Mouse (Mus musculus): ENCODE measurements around the gene Rere. TPM values are rescaled to one million over a fixed set of nuclear protein-coding genes. Genes with fewer than 3 reads are reported as not detected.

Gene Rere
- polyA plus RNA-seq, 1 experiment from 2014 or later: 43.6 TPM

GRCm38 (mm10) chr4:150257252-150258204 lies 23.9 kb upstream of the Rere start:
- H3K4me3 ChIP-seq (replicated peaks): no peak overlapping the region
- no peaks in the 10 kb centered on the region for H3K27me3 ChIP-seq
- WGBS: 52% methylated on average over 20 of the region's 20 CpGs
- peak; percentile 63 for ATAC-seq
- H3K4me1 ChIP-seq (replicated peaks): peaks cover 41% of the 10 kb centered on the region
- no peaks in the 10 kb centered on the region for H3K36me3 ChIP-seq
- 0 out of 2 replicates have a peak overlapping the region, but pooled peaks have one; percentile 3 for H3K4me2 ChIP-seq (replicated peaks)
- H3K9me3 ChIP-seq: no peaks in the 10 kb centered on the region
- H3K27ac ChIP-seq: peak overlapping the region; percentile 79
- 0 out of 2 replicates have a peak overlapping the region, but pooled peaks have one; percentile 23 for H3K9ac ChIP-seq (replicated peaks)

GRCm38 (mm10) chr4:150258388-150258787 lies 23.1 kb upstream of the Rere start:
- ATAC-seq: no peak
- H3K9ac ChIP-seq (replicated peaks): 0 out of 2 replicates have a peak overlapping the region, but pooled peaks have one; percentile 42
- H3K27me3 ChIP-seq: no peaks in the 10 kb centered on the region
- peaks cover 41% of the 10 kb centered on the region for H3K4me1 ChIP-seq (replicated peaks)
- H3K9me3 ChIP-seq: no peaks in the 10 kb centered on the region
- H3K4me2 ChIP-seq (replicated peaks): 0 out of 2 replicates have a peak overlapping the region, but pooled peaks have one; percentile 3
- H3K27ac ChIP-seq: peak overlapping the region; percentile 79
- WGBS: 55% methylated on average over 14 of the region's 14 CpGs
- H3K36me3 ChIP-seq: no peaks in the 10 kb centered on the region
- H3K4me3 ChIP-seq (replicated peaks): no peak overlapping the region

DNA sequence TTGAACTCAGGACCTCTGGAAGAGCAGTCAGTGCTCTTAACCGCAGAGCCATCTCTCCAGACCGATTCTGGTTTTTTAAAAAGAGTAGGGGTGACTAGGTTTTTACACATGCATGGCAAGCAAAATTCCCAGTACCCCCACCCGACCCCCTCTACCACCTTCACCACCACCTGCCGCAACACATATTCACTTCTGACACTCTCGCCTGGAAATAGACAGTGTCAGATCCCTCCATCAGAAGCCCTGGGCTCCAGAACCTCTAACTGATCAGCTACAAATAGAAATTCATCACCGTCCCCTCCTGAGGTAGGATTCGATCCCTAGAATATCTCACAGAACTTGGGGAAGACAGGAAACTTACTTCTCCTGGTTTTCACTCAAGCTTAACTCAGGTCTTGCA lies 21.9 kb upstream of the Rere start:
- ATAC-seq: no peak
- H3K27ac ChIP-seq: peak overlapping the region; percentile 51; the same call in 1 of the 2 replicates
- H3K9ac ChIP-seq (replicated peaks): no peak overlapping the region
- no peak overlapping the region for H3K4me3 ChIP-seq (replicated peaks)
- peaks cover 38% of the 10 kb centered on the region for H3K4me1 ChIP-seq (replicated peaks)
- WGBS: 92% methylated on average over 7 of the region's 7 CpGs
- H3K27me3 ChIP-seq: no peaks in the 10 kb centered on the region
- no peaks in the 10 kb centered on the region for H3K9me3 ChIP-seq
- H3K36me3 ChIP-seq: no peaks in the 10 kb centered on the region
- no peak overlapping the region for H3K4me2 ChIP-seq (replicated peaks)

DNA sequence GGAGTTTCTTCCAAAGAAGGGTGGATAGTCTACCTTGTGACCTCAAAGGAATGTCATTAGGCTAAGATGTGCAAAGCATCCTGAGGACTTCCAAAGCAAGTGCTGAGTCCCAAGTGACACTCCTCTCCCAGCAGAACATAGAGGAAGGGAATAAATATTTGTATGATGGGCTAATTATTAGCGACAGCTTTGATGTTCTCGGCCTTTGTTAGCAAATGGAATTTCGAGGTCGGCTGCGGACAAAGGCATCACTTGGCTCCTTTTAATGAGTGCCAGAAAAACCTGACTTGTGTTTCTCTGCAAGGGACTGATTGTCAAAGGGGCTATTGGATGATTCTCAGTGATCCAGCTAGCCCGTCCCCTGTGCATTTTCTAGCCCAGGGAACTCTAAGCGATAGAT lies 21.3 kb upstream of the Rere start:
- H3K36me3 ChIP-seq: no peaks in the 10 kb centered on the region
- H3K4me3 ChIP-seq (replicated peaks): no peak overlapping the region
- peak overlapping the region; percentile 51; the same call in 1 of the 2 replicates for H3K27ac ChIP-seq
- 0 out of 2 replicates have a peak overlapping the region, but pooled peaks have one; percentile 1 for H3K9ac ChIP-seq (replicated peaks)
- 43% methylated on average over 7 of the region's 7 CpGs for WGBS
- H3K4me1 ChIP-seq (replicated peaks): peaks cover 33% of the 10 kb centered on the region
- H3K9me3 ChIP-seq: no peaks in the 10 kb centered on the region
- no peaks in the 10 kb centered on the region for H3K27me3 ChIP-seq
- no peak for ATAC-seq
- no peak overlapping the region for H3K4me2 ChIP-seq (replicated peaks)

- no peak for ATAC-seq
- 28% methylated on average over 6 of the region's 6 CpGs for WGBS
- H3K27ac ChIP-seq: peak overlapping the region; percentile 51; the same call in 1 of the 2 replicates
- H3K36me3 ChIP-seq: no peaks in the 10 kb centered on the region
- H3K9me3 ChIP-seq: no peaks in the 10 kb centered on the region
- no peak overlapping the region for H3K4me3 ChIP-seq (replicated peaks)
- H3K9ac ChIP-seq (replicated peaks): no peak overlapping the region
- H3K27me3 ChIP-seq: no peaks in the 10 kb centered on the region
- peaks cover 31% of the 10 kb centered on the region for H3K4me1 ChIP-seq (replicated peaks)
- no peak overlapping the region for H3K4me2 ChIP-seq (replicated peaks)
Observed at GRCm38 (mm10) chr4:150260745-150261144, 20.7 kb upstream of the Rere start.

GRCm38 (mm10) chr4:150262301-150262700 lies 19.1 kb upstream of the Rere start:
- no peaks in the 10 kb centered on the region for H3K9me3 ChIP-seq
- H3K27ac ChIP-seq: no peak overlapping the region
- no peak for ATAC-seq
- H3K4me1 ChIP-seq (replicated peaks): peaks cover 35% of the 10 kb centered on the region
- no peaks in the 10 kb centered on the region for H3K36me3 ChIP-seq
- 90% methylated on average over 8 of the region's 8 CpGs for WGBS
- no peak overlapping the region for H3K4me3 ChIP-seq (replicated peaks)
- H3K27me3 ChIP-seq: no peaks in the 10 kb centered on the region
- no peak overlapping the region for H3K9ac ChIP-seq (replicated peaks)
- no peak overlapping the region for H3K4me2 ChIP-seq (replicated peaks)

GRCm38 (mm10) chr4:150264903-150265302 lies 16.5 kb upstream of the Rere start:
- H3K36me3 ChIP-seq: no peaks in the 10 kb centered on the region
- WGBS: 45% methylated on average over 7 of the region's 7 CpGs
- H3K4me2 ChIP-seq (replicated peaks): no peak overlapping the region
- H3K9ac ChIP-seq (replicated peaks): no peak overlapping the region
- no peak for ATAC-seq
- peaks cover 29% of the 10 kb centered on the region for H3K4me1 ChIP-seq (replicated peaks)
- no peaks in the 10 kb centered on the region for H3K9me3 ChIP-seq
- H3K27me3 ChIP-seq: no peaks in the 10 kb centered on the region
- H3K27ac ChIP-seq: no peak overlapping the region
- no peak overlapping the region for H3K4me3 ChIP-seq (replicated peaks)

GRCm38 (mm10) chr4:150265471-150265870 lies 16.0 kb upstream of the Rere start:
- no peak for ATAC-seq
- Histone ChIP-seq H3K9me3 (no peaks in the 10 kb centered on the region), H3K9ac (replicated peaks) (no peak overlapping the region), H3K36me3 (no peaks in the 10 kb centered on the region), H3K27ac (no peak overlapping the region), H3K27me3 (no peaks in the 10 kb centered on the region), H3K4me1 (replicated peaks) (peaks cover 24% of the 10 kb centered on the region), H3K4me2 (replicated peaks) (no peak overlapping the region), H3K4me3 (replicated peaks) (no peak overlapping the region)
- 74% methylated on average over 5 of the region's 5 CpGs for WGBS

DNA sequence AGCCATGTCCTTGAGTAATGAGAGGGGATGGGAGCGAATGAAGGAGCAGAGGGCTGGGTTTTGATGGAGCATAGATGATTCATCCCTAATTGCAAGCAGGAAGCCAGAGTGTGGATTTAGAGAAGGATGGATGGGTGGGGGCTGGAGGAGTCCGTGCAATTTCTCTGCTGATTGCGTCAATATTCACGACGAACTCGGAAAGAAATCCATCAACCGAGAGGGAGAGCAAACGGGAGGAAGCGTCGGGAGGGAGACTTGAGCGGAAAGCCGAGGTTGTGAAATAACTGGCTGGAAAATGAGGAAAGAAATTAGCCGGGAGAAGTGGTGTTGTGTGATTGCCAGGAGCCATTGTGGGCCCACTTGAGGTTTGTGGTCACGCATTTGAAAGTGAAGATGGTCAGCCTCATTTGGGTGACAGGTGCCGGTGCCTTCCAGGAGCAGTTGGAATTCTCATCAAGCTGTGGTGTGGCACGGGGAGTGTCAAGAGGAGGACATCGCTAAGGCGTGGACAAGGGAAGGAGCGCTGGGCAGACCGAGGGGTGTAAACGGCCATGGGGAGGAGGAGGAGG lies 14.7 kb upstream of the Rere start:
- H3K4me3 ChIP-seq (replicated peaks): no peak overlapping the region
- H3K4me1 ChIP-seq (replicated peaks): peaks cover 17% of the 10 kb centered on the region
- no peaks in the 10 kb centered on the region for H3K9me3 ChIP-seq
- H3K9ac ChIP-seq (replicated peaks): no peak overlapping the region
- peak overlapping the region; percentile 7; the same call in 1 of the 2 replicates for H3K27ac ChIP-seq
- H3K36me3 ChIP-seq: no peaks in the 10 kb centered on the region
- no peaks in the 10 kb centered on the region for H3K27me3 ChIP-seq
- 72% methylated on average over 21 of the region's 21 CpGs for WGBS
- H3K4me2 ChIP-seq (replicated peaks): no peak overlapping the region
- no peak for ATAC-seq

DNA sequence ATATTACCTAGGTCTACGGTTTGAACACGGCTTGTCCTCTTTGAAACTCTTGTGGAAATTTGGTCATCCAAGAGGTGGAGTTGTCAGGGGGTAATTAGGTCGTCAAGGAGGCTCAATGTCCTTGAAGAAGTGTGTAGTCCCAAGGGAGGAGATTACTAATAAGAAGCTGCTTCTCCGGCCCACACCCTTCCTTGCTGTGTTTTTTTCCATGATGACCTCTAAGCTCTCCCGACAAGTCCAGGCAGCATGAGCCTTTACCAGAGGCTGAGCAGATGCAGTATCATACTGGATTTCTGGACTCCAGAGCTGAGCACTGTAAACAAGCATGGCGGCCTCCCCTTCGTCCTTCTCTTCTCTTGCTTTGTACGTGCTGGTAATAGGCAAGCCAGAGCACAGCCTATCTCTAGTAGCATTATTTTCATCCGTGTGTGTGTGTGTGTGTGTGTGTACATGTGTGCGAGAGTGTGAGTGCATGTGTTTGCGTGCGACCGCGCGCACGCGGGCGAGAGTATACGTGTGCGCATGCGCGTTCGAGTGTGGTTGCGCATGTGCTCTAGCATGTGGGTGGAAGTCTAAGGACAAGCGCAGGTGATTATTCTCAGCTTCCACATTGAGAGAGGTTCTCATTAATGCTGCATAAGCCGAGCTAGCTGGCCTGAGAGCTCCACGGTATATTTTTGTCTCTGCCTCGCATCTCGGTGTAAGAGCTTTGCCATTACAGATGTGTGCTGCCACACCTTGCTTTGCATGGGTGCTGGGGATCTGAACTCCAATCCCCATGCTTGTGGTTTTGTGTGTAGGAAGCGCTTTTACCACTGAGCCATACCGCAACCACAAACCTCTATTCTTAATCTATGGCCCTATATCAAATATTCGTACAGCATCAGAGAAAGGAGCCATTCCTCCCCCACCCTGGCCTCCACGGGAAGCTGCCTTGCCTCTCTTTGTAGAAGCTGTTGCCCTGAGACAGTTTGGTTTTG lies 12.5 kb upstream of the Rere start:
- H3K4me2 ChIP-seq (replicated peaks): no peak overlapping the region
- 84% methylated on average over 33 of the region's 33 CpGs for WGBS
- H3K36me3 ChIP-seq: no peaks in the 10 kb centered on the region
- no peaks in the 10 kb centered on the region for H3K27me3 ChIP-seq
- H3K9me3 ChIP-seq: no peaks in the 10 kb centered on the region
- ATAC-seq: no peak
- H3K9ac ChIP-seq (replicated peaks): no peak overlapping the region
- no peak overlapping the region for H3K27ac ChIP-seq
- H3K4me3 ChIP-seq (replicated peaks): no peak overlapping the region
- H3K4me1 ChIP-seq (replicated peaks): peaks cover 34% of the 10 kb centered on the region

- Histone ChIP-seq H3K4me2 (replicated peaks) (no peak overlapping the region), H3K4me3 (replicated peaks) (no peak overlapping the region), H3K27ac (no peak overlapping the region), H3K9ac (replicated peaks) (no peak overlapping the region), H3K9me3 (no peaks in the 10 kb centered on the region), H3K27me3 (no peaks in the 10 kb centered on the region), H3K4me1 (replicated peaks) (peaks cover 34% of the 10 kb centered on the region), H3K36me3 (no peaks in the 10 kb centered on the region)
- WGBS: 59% methylated on average over 7 of the region's 7 CpGs
- ATAC-seq: no peak
Observed at GRCm38 (mm10) chr4:150269679-150270078, 11.8 kb upstream of the Rere start.
